Mouse (Mus musculus): ENCODE data around the gene Fam227b.

The Fam227b gene

DNA sequence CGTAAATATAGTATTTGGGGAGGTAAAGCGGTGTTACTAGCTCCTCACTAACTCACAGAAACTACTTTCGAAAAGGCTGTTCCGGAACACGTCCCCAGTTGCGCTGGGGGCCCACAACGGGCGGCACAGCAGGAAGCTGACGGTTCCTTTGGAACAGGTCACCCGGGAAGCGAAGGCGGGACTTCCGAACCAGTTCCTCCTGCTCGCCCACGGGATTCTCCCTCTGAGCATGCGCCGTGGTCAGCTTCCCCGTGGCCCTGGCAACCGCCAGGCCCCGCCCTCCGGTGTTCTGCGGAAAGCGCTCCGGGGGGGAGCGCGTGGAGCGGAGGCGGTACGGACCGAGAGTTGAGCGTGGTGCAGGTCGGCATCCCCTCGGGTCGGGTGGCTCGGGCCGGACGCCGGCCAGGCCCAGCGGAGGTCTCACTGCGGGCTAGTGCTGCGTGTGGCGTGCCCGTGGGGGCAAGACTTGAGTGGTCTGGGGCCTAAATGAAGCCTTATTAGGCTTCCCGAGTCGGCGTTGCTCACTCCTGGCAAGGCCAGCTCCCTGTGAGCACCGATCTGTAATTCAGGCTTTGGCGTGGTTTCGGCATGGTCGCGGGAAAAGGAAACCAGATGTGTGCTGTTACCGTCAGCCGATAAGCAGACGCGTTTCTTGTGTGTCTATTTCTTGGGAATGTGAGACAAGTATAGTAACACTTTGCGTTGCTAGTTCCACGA lies at the start of gene Fam227b, which contains the start of gene Dtwd1:
Fam227b (minus strand) TSS at position 150 of the 717 bp plus-strand sequence.
Dtwd1 (plus strand) TSS at position 287 of the 717 bp plus-strand sequence.
- in situ Hi-C loops (cut with MseI, MboI): no loop called here

DNA sequence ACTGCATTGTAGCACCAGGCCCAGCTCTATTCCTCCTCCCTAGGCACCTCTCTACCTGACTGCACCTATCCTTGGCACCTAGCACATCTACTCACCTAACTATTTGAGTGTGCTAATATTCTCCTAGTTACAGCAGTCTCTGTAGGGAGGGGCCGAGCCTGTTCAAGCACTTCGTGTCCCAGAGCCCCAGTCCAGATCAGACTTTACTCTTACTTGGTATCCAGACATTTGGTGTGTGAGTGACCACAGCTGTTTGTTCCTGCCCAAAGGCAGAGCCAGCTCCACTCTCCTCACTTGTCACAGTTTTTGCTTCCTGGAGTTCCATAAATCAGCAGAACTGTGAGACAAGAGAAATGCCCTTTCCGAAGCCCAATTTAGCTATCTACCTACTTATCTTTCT lies 47.2 kb upstream of the Fam227b start:
- in situ Hi-C loops (cut with MseI, MboI): no loop called here

DNA sequence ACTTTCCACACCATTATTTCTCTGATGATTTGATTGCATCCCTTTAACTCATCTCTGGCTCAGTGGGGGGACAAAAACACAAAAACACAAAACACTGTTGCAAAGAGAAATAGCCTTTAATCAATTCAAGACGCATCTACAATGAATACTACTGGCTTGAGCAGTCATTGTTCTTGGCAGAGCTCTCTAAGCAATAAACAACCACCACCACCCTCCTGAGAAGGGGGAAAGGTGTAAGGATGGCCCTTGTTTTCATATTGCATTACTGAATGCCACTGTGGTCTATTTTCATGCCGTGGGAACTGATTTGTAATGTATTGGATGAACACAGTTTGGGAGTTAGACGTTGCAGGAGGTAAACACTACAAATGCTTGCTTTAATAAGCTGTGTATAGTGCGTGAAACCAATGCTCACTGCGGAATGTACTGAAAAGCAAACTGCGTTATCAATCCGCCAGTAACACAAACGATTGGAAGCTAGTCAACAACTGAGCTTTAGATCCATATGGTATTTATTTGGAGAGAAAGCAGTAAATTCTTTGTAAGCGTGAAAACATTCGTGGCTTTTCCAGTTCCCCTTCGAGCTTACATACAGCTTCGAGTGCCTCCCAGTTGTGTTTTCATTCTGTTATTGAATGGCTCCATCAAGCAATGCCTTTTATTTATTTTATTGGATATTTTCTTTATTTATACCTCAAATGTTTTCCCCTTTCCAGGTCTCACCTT lies 44.0 kb upstream of the Fam227b start:
- in situ Hi-C loops (cut with MseI, MboI): no loop called here

DNA sequence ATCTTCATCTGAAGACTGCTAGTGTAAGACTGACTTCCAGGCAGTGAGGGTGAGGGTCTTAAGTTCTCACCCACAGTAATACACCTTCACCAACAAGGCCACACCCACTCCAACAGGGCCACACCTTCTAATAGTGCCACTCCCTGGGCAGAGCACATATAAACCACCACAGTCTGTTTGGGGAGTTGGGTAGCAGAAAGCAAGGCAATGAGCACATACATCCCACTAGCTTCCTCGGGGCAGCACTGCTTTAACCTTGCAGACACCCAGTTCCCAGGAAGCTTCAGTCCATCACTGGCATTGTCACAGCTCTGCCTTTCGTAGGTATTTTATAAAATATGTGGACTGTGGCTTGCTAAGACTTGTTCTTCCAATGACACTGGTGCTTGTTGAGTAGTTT lies 40.3 kb upstream of the Fam227b start:
- in situ Hi-C loops (cut with MseI, MboI): no loop called here

DNA sequence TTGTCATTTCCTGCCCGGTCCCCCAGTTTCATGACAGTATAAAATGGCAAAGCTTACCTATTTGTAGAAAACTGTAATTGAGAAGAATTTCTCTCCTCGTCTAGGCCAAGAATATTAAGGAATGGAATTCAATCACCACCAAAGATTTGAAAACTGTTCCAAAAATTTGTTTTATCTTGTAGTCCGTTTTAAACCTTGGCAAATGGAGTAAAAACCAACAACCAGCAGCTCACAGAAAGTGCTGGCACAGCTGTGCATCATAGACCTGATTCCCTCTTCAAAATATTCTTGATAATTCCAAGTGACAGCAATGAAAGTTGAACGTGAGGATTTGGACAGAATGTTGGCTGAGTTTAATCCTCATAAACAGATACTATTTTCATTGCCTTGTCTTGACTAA lies 39.5 kb upstream of the Fam227b start:
- in situ Hi-C loops (cut with MseI, MboI): no loop called here

DNA sequence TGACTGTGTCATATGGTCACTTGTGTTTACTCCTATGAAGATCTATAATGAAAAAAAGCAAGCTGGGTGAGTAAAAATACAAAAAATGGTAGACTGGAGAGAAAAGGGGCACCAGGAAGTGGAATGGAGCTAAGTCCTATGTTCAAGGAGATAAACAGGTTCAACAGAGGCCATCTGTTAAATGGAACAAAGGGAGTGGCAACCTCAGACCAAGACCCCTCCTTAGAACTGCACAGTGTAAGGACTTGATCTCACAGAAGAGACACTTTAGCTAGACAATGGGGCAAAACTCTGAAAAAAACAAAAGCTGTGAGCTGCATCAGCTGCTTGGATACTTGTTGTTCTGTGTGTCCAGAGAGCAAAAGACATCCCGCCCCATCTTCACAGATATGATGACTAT lies 19.6 kb upstream of the Fam227b start:
- in situ Hi-C loops (cut with MseI, MboI): no loop called here

DNA sequence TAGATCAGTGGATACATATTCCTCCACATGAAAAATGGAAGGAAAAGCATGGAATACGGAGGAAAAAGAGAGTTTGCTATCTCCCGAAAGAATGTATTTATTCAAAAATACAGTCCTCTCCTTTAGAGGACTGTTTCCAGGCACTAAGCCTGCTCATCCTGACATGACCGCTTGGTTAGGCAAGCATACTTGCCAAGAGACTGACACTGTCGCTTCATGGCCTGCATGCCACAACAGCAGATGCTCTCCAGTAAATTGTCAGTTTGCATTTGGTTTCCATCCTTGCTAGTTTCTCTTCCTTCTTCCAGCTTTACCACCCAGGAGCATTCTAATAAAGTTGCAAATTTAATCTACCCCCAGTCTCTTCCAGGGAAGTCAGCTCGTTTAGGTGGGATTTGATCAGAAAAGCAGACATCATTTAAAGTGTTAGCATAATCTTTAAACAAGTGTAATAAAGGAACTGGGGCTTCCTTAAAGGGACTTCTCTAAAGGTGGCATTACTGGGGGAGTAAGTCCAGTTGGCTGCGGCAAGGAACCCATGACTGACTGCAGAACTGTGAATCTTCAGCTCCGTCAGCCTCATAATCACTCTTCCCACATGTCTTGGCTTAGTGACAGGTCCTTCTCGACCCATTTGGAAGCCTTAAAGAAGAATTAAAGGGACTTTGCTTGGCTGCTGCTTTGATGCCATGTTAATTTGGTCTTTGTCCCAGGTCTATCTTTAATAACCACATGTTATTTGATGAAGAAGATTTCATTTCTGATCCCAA lies 15.2 kb upstream of the Fam227b start:
- in situ Hi-C loops (cut with MseI, MboI): no loop called here

DNA sequence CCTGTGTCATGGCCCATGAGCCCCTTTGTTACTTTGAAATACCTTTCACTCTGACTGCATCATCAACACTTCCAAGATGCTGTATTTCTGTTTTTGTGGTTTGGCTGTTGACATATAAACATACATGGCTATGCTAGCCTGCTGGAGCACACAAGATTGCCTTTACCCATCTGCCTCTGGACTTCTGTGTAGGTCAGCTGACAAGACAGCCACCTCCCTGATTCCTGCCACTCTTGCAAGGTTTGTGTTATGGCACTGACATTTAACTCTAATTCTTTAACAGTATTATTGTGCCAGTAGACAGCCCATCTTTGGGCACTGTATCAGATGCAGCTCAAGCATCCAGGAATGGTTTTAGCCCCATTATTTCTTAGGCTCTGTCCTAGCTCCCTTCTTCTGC lies 14.5 kb upstream of the Fam227b start:
- in situ Hi-C loops (cut with MseI, MboI): no loop called here

DNA sequence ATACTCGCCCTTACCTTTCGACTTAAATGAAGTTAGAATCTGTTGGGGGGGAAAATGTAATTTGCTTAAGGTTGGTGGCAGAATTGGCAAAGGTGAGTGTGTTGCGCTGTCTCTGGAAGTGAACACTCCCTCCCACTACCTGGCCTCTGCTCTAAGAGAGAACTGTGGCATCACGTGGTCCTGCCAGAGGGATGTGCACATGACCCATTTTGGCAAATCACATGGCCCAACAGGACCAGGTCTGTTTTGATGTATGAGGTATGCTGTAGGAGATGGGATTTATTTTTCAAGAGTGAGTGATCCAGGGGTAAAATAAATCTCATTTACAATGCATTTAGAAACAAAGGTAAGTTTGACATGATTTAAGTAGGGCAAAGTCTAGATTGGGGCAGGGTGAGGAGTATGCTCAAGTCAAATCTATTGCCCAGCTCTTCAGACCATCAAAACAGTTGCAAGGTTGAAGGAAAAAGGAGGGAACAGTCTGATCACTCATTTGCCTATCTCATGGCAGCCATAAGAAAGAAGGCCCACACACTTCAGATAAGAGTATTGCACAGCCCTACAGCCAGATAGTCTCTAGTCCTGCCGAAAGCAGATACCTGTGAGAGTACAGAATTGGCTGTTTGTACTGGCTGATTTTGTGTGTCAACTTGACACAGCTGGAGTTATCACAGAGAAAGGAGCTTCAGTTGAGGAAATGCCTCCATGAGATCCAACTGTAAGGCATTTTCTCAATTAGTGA lies 13.6 kb upstream of the Fam227b start:
- in situ Hi-C loops (cut with MseI, MboI): no loop called here

DNA sequence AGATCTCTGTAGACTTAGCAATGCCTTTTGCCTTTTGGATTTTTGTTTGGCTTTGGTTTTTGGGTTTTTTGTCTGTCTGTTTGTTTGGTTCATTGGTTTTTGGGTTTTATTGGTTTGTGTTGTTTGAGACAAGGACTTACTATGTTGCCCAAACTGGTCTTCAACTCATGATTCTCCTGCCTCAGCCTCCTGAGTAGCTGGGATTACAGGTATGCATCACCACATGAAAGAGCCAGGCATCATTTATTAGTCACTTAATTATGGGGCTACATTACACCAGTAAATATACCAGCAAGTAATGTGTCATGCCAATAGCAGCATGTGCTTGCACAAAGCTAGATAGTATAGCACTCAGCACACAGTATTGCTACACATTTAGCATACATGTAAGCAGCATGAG lies 4.1 kb downstream of the Fam227b start:
- in situ Hi-C loops (cut with MseI, MboI): no loop called here

DNA sequence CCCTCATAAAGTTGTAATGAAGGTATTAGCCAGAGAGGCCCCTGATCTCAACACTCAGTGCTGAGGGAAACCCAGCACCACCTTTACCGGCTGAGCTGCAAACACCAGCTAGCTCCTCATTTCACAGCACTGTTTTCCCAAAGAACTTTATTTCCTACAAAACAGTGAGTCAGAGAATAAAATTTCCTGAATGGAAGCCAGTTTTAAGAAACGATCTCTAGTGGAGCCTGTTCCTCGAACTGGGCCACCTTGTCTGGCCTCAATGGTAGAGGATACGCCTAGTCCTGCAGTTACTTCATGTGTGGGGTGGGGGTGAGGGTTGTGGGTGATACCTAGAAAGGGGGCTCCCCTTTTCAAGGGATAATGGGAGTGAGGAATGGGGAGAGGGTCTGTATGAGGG lies 57.2 kb downstream of the Fam227b start:
- in situ Hi-C loops (cut with MseI, MboI): no loop called here

DNA sequence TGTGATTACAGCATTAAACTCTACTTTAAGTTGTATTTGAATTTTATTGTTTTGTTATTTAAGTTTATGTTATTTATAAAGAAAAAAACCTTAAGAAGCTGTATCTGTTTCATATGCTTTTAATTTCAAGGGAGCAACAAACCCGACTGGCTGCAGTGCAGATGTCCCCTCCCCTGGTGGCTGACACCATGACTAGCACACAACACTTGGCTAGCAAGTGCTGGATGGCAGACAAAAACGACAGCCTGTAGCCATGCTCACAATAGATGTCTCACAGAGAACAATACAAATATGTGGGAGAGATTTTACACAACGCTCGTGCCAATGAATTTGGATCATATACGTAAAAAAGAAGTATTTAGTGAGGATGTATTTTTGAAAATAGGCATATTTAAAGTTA lies 61.4 kb downstream of the Fam227b start:
- in situ Hi-C loops (cut with MseI, MboI): no loop called here

DNA sequence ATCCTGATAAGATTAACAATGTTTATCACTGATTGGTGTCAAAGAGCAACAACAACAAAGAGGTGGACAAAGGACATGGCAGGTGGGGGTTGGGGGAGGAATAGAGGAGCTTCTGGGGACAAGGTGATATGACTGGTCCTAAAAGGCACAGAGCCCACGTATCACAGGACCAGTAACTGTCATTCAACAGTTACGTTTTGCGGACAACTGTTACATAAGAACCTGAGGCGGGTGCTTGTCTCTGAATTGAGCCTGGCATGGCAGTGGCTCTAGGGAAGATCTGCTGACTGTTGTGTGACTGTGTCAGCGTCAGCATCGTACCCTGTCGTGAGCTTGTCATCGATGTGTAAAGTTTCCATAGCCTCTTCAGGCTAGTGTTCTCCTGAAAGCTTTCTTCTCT lies 65.6 kb downstream of the Fam227b start:
- in situ Hi-C loops (cut with MseI, MboI): no loop called here

DNA sequence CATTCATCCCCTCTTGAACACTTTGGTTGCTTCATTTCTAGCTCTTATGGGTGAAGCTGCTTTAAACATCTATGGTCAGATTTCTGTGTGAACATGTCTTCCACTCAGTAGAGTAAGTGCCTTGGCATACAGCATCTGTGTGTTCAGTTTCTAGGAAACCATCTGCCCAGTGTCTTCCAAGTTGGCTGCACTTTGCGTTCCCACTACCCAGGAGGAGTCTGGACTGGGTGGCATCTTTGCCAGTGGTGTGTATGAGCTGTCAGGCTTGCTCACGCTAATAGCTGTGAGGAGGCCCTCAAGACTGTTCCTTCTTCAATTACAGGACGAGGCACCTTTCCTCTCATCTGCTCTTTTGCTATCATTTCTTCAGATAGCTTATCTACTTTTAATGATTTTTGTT lies 67.5 kb downstream of the Fam227b start:
- in situ Hi-C loops (cut with MseI, MboI): no loop called here

DNA sequence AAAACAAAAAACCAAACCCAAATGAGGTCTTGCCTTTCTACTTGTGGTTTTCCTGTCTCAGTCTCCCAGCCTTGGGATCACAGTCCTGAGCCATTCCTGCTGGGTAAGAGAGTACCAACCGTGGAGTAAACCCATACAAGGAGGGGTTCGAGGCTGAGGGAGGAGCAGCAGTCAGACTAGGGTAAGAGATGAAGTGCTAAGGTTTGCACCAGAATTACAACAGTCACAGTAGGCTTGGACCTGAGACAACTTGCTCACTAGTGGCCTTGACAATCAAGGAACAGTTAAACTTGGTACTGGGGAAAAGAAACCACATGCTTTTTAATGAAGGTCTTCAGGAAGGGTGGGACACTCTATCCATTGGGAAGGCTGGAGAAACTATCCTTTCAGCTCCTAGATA lies 72.7 kb downstream of the Fam227b start:
- in situ Hi-C loops (cut with MseI, MboI): no loop called here

DNA sequence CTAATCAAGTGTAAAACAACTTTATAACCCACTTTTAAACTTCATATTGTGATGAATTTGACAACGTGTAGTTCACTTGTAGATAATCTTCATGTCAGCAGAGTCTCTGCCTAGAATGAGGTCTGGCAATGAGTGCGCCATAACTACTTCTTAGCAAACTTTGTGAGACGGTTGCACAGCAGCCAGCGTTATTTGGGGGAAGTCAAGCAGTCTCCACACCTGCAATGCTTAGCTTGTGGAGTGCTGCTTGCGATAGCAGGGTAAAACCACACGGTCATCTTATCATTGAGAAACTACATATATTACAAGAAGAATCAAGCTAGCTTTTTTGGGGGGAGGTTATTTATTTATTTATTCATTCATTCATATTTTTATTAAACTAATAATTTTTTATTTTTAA lies 75.3 kb downstream of the Fam227b start:
- in situ Hi-C loops (cut with MseI, MboI): no loop called here

DNA sequence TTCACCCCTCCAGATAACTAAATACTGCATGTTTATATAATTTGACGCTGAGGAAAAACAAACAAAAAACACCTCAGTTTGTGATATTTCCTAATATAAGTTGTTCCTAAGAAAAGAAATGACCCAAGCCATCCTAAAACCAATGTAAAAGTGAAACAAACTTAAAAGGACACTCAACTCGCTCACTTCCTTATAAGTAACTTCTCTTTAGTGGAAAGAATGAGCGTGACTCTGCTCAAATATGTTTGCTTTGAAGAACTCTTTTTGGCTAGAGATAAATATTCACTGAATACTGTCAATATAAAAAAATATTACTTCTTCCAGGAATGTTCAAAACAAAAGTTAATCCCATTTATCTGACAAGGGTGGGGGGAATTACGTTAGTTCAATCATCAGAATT lies 78.1 kb downstream of the Fam227b start:
- in situ Hi-C loops (cut with MseI, MboI): no loop called here

DNA sequence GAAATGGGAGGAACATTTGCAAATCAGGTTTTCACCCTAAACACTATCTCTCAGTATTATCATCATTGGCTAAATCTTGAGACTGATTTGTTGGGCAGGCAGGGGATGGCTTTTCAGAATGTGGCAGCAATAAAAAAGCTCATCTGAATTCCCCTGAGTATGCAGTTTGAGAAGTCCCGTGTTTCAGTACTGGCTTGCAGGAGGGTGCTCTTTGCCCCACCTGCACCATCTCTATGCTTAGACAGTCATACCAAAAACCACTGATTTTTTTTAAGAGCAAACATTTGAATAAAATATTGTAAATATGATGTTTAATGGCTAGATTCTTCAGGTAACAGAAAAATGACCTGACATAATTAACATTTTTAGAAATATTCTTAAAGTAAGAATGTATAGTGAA lies 82.1 kb downstream of the Fam227b start:
- in situ Hi-C loops (cut with MseI, MboI): no loop called here

DNA sequence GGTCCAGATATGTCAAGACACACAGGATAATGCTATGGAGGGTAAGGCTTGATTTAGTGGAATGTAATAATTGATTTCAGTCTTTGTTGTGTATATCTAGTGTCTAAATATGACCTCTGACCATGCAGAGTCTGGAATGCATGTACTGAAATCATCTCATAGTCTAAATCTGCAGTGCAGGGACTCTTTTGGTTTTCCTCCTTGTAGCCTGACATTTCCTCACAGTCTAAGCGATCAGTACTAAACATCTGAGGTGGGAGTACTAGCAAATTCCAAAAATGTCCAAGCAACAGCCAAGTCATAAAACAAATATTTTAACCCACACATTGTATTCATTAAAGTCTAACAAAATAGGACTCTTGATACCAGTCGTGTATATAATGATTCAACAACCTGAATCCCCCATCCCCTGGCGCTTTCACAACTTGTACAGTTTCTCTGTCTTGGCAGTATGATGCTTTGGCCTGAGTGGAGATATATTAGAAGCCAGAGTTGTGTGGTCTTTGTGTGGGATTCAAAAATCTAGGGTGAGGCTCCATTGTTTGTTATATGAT lies 86.4 kb downstream of the Fam227b start:
- in situ Hi-C loops (cut with MseI, MboI): no loop called here

DNA sequence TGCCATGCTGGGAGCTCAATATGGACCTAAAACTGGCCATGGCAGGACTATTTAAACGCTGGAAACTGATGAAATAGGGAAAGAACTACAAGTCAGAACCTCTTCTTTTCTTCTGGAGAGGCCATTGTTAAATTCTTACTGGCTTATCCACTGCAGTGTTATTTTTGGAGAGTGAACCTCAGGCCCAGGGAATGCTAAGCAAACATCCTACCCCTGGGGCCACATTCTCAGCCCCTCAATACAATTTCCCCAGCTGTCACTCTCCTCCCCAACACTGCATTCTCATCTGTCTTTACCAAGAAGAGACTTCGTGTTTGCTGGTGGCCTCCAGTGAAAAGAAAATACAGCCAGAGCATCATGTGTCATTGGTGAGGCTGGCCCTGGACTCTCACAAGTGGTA lies 87.0 kb downstream of the Fam227b start:
- in situ Hi-C loops (cut with MseI, MboI): no loop called here

DNA sequence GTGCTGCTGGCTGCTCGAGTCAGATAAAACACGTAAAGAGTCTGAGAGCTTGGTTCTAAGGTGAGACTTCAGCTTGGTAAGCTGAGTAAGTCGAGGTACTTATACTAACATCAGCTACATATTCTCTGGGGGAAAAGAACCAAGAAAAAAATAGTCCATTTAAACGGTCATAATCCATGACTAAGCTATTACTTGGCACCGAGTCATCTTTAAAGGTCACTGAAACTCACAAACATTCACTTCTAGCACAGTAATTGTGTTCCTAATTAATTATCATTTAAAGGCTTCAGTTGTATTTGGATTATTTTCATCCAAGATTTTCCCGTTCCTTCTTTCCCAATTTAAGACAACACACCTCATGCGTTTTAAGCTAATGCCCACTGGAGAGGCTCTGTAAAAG lies 88.9 kb downstream of the Fam227b start:
- in situ Hi-C loops (cut with MseI, MboI): no loop called here

Data from mouse trophoblast stem cell (cell line).